Mouse (Mus musculus): ENCODE results near the gene Dlgap1. TPM values are rescaled to one million over a fixed set of nuclear protein-coding genes. Genes with fewer than 3 reads are reported as not detected.

Gene Dlgap1
- polyA plus RNA-seq, 1 experiment from 2014 or later, result 12.3 TPM

DNA sequence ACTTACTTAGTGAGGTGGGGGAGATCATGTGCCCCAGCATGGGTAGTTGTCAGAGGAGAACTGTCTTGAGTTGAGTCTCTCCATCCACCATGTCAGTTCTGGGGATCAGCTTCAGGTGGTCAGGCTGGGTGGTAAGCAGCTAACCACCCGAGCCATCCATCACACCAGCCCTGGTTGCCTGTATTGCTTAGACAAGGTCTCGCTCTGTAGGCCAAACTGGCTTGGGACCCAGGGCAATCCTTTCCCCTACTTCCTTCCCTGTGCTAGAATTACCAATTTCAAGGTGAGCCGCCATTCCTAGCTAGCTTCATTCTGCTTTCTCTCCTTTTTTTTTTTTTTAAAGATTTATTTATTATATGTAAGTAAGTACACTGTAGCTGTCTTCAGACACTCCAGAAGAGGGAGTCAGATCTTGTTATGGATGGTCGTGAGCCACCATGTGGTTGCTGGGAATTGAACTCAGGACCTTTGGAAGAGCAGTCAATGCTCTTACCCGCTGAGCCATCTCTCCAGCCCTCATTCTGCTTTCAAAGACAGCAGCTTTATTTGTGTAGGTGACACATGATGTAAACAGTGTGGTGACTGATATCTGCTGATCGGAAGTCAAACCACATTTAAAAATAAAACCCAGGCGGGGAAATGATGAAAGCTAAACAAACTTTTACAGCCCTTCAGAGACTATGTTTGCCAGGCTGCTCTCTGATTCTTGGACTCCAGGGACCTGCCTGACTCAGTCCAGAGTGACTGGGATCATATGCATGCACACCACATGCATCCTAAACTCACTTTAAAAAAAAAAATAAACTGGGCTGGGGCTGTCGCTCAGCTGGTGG, 828.3 kb downstream of the Dlgap1 start:
- Histone ChIP-seq H3K4me1 (peaks cover 10% of the 10 kb centered on the region), H3K27me3 (replicated peaks) (no peaks in the 10 kb centered on the region), H3K27ac (no peak overlapping the region), H3K9me3 (no peaks in the 10 kb centered on the region), H3K9ac (no peak overlapping the region), H3K36me3 (no peaks in the 10 kb centered on the region), H3K4me2 (replicated peaks) (no peak overlapping the region), H3K4me3 (no peak overlapping the region)
- no peak for ATAC-seq (ENCODE audit: low FRiP score, low read depth)
- 85% methylated on average over 8 of the region's 8 CpGs for WGBS

GRCm38 (mm10) chr17:70797773-70798045, 828.8 kb downstream of the Dlgap1 start:
- Histone ChIP-seq H3K27ac (no peak overlapping the region), H3K4me2 (replicated peaks) (no peak overlapping the region), H3K9me3 (no peaks in the 10 kb centered on the region), H3K4me1 (peaks cover 10% of the 10 kb centered on the region), H3K36me3 (no peaks in the 10 kb centered on the region), H3K9ac (no peak overlapping the region), H3K4me3 (no peak overlapping the region), H3K27me3 (replicated peaks) (no peaks in the 10 kb centered on the region)
- ATAC-seq (ENCODE audit: low FRiP score, low read depth), result no peak
- 86% methylated on average over 1 of the region's 1 CpGs for WGBS

GRCm38 (mm10) chr17:70799266-70799665, 830.4 kb downstream of the Dlgap1 start:
- no peak overlapping the region for H3K4me3 ChIP-seq
- peaks cover 6% of the 10 kb centered on the region for H3K4me1 ChIP-seq
- no peak for ATAC-seq (ENCODE audit: low FRiP score, low read depth)
- H3K27me3 ChIP-seq (replicated peaks), result no peaks in the 10 kb centered on the region
- no peaks in the 10 kb centered on the region for H3K9me3 ChIP-seq
- WGBS, result 87% methylated on average over 4 of the region's 4 CpGs
- H3K36me3 ChIP-seq, result no peaks in the 10 kb centered on the region
- H3K9ac ChIP-seq, result no peak overlapping the region
- H3K4me2 ChIP-seq (replicated peaks), result no peak overlapping the region
- H3K27ac ChIP-seq, result no peak overlapping the region

DNA sequence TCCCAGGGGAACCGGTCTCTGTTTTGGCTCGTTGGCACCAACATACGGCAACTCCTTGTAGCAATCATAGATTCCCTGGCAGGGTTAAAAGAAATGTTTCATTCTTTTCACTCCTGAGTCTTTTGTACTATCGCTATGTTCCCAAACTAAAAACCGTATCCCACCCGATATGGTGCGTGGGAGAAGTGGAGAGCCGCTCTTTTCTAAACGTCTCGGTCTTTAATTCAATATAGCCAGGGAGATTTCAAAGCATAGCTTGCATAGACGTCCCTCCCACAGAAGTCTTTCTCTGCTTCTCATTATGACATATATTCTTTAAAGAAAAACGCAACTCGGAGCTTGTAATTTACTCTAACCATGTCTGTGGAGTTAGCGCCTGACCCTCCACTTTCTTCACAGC, 833.1 kb downstream of the Dlgap1 start:
- Histone ChIP-seq H3K4me3 (no peak overlapping the region), H3K4me2 (replicated peaks) (no peak overlapping the region), H3K27me3 (replicated peaks) (no peaks in the 10 kb centered on the region), H3K36me3 (no peaks in the 10 kb centered on the region), H3K4me1 (no peaks in the 10 kb centered on the region), H3K9me3 (no peaks in the 10 kb centered on the region), H3K27ac (no peak overlapping the region), H3K9ac (no peak overlapping the region)
- no peak for ATAC-seq (ENCODE audit: low FRiP score, low read depth)
- WGBS, result 86% methylated on average over 14 of the region's 14 CpGs

DNA sequence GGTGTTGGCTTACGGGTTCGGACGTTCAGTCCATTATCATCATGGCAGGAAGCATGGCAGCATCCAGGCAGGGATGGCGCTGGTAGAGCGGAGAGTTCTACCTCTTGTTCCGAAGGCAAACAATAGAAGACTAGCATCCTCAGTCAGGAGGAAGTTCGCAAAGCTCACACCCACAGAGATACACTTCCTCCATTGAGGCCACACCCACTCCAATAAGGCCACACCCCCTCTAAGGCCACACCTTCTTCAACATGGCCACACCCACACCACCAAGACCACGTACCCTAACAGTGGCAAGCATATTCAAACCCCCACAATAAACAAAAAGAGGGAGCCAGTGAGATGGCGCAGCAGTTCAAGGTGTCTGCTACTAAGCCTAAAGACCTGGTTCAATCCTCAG, 837.0 kb downstream of the Dlgap1 start:
- H3K9me3 ChIP-seq, result no peaks in the 10 kb centered on the region
- H3K9ac ChIP-seq, result no peak overlapping the region
- H3K4me1 ChIP-seq, result peaks cover 6% of the 10 kb centered on the region; the same call in 1 of the 2 replicates
- H3K4me3 ChIP-seq, result no peak overlapping the region
- H3K27ac ChIP-seq, result no peak overlapping the region
- H3K4me2 ChIP-seq (replicated peaks), result no peak overlapping the region
- 96% methylated on average over 9 of the region's 9 CpGs for WGBS
- H3K36me3 ChIP-seq, result no peaks in the 10 kb centered on the region
- no peak for ATAC-seq (ENCODE audit: low FRiP score, low read depth)
- H3K27me3 ChIP-seq (replicated peaks), result no peaks in the 10 kb centered on the region

GRCm38 (mm10) chr17:70806600-70806999, 837.7 kb downstream of the Dlgap1 start:
- H3K27me3 ChIP-seq (replicated peaks), result no peaks in the 10 kb centered on the region
- WGBS, result 93% methylated on average over 2 of the region's 2 CpGs
- H3K27ac ChIP-seq, result no peak overlapping the region
- no peak for ATAC-seq (ENCODE audit: low FRiP score, low read depth)
- no peaks in the 10 kb centered on the region for H3K9me3 ChIP-seq
- no peak overlapping the region for H3K4me3 ChIP-seq
- H3K36me3 ChIP-seq, result no peaks in the 10 kb centered on the region
- no peak overlapping the region for H3K4me2 ChIP-seq (replicated peaks)
- no peak overlapping the region for H3K9ac ChIP-seq
- peaks cover 6% of the 10 kb centered on the region; the same call in 1 of the 2 replicates for H3K4me1 ChIP-seq

DNA sequence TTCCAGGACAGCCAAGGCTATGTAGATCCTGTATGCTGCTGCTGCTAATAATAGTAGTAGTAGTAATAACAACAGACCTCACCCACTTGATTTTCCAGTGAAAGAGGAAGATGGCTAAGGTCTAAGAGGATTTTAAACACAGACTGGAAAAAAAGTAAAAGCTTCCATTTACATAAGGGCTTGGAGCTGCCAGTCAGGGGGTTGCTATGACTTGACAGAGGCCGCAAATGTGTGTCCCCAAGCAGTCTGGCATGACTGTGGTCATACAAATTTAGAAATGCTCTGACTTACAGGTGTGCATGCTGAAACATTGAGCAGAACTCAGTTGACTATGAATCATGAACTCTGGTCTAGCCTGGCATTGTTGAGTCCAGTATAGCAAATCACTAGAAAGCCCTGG, 839.0 kb downstream of the Dlgap1 start:
- H3K9ac ChIP-seq, result no peak overlapping the region
- ATAC-seq (ENCODE audit: low FRiP score, low read depth), result no peak
- H3K4me3 ChIP-seq, result no peak overlapping the region
- H3K27ac ChIP-seq, result no peak overlapping the region
- H3K4me2 ChIP-seq (replicated peaks), result no peak overlapping the region
- H3K36me3 ChIP-seq, result no peaks in the 10 kb centered on the region
- H3K9me3 ChIP-seq, result no peaks in the 10 kb centered on the region
- H3K4me1 ChIP-seq, result peaks cover 6% of the 10 kb centered on the region; the same call in 1 of the 2 replicates
- H3K27me3 ChIP-seq (replicated peaks), result no peaks in the 10 kb centered on the region
- 100% methylated on average over 1 of the region's 1 CpGs for WGBS

DNA sequence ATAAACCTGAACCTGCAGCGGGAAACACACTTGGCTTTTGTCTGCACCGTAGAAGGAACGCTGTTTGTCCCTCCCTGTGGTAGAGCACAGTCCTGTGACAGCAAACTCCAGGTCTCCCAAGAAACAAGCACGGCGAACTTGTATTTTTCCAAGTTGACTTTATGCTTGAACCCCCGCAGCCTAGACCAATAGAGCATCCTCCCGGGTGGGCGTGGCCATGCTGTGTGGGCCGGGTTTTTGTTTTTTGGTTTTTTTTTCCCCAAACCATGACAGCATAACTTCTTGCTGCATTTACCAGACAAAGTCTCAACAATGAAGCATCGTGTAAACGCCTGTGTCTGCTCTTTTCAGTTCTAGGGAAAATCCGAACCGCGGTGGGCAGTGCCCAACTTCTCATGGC, 840.0 kb downstream of the Dlgap1 start:
- ATAC-seq (ENCODE audit: low FRiP score, low read depth), result no peak
- no peak overlapping the region for H3K27ac ChIP-seq
- no peaks in the 10 kb centered on the region for H3K27me3 ChIP-seq (replicated peaks)
- H3K36me3 ChIP-seq, result no peaks in the 10 kb centered on the region
- H3K4me1 ChIP-seq, result peaks cover 6% of the 10 kb centered on the region; the same call in 1 of the 2 replicates
- H3K9me3 ChIP-seq, result no peaks in the 10 kb centered on the region
- H3K9ac ChIP-seq, result no peak overlapping the region
- H3K4me2 ChIP-seq (replicated peaks), result peak overlapping the region; percentile 28; the same call in 1 of the 2 replicates
- WGBS, result 34% methylated on average over 14 of the region's 14 CpGs
- no peak overlapping the region for H3K4me3 ChIP-seq

GRCm38 (mm10) chr17:70809776-70810175, 840.9 kb downstream of the Dlgap1 start:
- Histone ChIP-seq H3K27me3 (replicated peaks) (no peaks in the 10 kb centered on the region), H3K4me1 (peaks cover 6% of the 10 kb centered on the region; the same call in 1 of the 2 replicates), H3K9ac (no peak overlapping the region), H3K4me3 (no peak overlapping the region), H3K27ac (no peak overlapping the region), H3K4me2 (replicated peaks) (no peak overlapping the region), H3K9me3 (no peaks in the 10 kb centered on the region), H3K36me3 (no peaks in the 10 kb centered on the region)
- WGBS, result 12% methylated on average over 3 of the region's 3 CpGs
- ATAC-seq (ENCODE audit: low FRiP score, low read depth), result no peak

- Histone ChIP-seq H3K4me2 (replicated peaks) (no peak overlapping the region), H3K27me3 (replicated peaks) (no peaks in the 10 kb centered on the region), H3K4me3 (no peak overlapping the region), H3K36me3 (no peaks in the 10 kb centered on the region), H3K4me1 (peaks cover 6% of the 10 kb centered on the region; the same call in 1 of the 2 replicates), H3K9ac (no peak overlapping the region), H3K9me3 (no peaks in the 10 kb centered on the region), H3K27ac (no peak overlapping the region)
- ATAC-seq (ENCODE audit: low FRiP score, low read depth), result no peak
- WGBS, result 75% methylated on average over 5 of the region's 5 CpGs
These were observed 841.9 kb downstream of the Dlgap1 start for GRCm38 (mm10) chr17:70810795-70811194.

- 54% methylated on average over 8 of the region's 8 CpGs for WGBS
These were observed 846.1 kb downstream of the Dlgap1 start for GRCm38 (mm10) chr17:70815001-70815400.

GRCm38 (mm10) chr17:70817862-70818451, 849.1 kb downstream of the Dlgap1 start:
- H3K27me3 ChIP-seq (replicated peaks), result peaks cover 27% of the 10 kb centered on the region
- 3% methylated on average over 51 of the region's 51 CpGs for WGBS
- no peaks in the 10 kb centered on the region for H3K4me1 ChIP-seq
- no peaks in the 10 kb centered on the region for H3K9me3 ChIP-seq
- H3K4me3 ChIP-seq, result peak overlapping the region; percentile 48
- ATAC-seq (ENCODE audit: low FRiP score, low read depth), result peak; percentile 85
- H3K36me3 ChIP-seq, result no peaks in the 10 kb centered on the region
- no peak overlapping the region for H3K27ac ChIP-seq
- peak overlapping the region; percentile 52 for H3K9ac ChIP-seq
- peak overlapping the region; percentile 93 for H3K4me2 ChIP-seq (replicated peaks)

More at GRCm38 (mm10) chr17:70815001-70815400, 846.1 kb downstream of the Dlgap1 start:
- Histone ChIP-seq H3K27me3 (replicated peaks) (peaks cover 27% of the 10 kb centered on the region), H3K4me1 (no peaks in the 10 kb centered on the region), H3K9ac (no peak overlapping the region), H3K4me2 (replicated peaks) (no peak overlapping the region), H3K9me3 (no peaks in the 10 kb centered on the region), H3K27ac (no peak overlapping the region), H3K4me3 (no peak overlapping the region), H3K36me3 (no peaks in the 10 kb centered on the region)
- ATAC-seq (ENCODE audit: low FRiP score, low read depth), result no peak

- H3K9me3 ChIP-seq, result no peaks in the 10 kb centered on the region
- peaks cover 11% of the 10 kb centered on the region for H3K27me3 ChIP-seq (replicated peaks)
- no peak for ATAC-seq (ENCODE audit: low FRiP score, low read depth)
- WGBS, result 88% methylated on average over 8 of the region's 8 CpGs
- no peaks in the 10 kb centered on the region for H3K36me3 ChIP-seq
- no peak overlapping the region for H3K27ac ChIP-seq
- H3K4me1 ChIP-seq, result no peaks in the 10 kb centered on the region
- no peak overlapping the region for H3K9ac ChIP-seq
- H3K4me3 ChIP-seq, result no peak overlapping the region
- H3K4me2 ChIP-seq (replicated peaks), result no peak overlapping the region
These were observed 854.2 kb downstream of the Dlgap1 start for GRCm38 (mm10) chr17:70823083-70823482.

All from neural tube, embryonic 12.5 days (tissue).